Mouse (Mus musculus): ENCODE measurements at regions not wholly inside any gene's neighbourhood (a gene's known extent, or its start where the extent isn't known, plus 50 kb on each side); places are given as distances from the start of the nearest gene placed in this dataset.
A peak's percentile ranks its signal among the peaks of the same experiment; 100 is the strongest.

DNA sequence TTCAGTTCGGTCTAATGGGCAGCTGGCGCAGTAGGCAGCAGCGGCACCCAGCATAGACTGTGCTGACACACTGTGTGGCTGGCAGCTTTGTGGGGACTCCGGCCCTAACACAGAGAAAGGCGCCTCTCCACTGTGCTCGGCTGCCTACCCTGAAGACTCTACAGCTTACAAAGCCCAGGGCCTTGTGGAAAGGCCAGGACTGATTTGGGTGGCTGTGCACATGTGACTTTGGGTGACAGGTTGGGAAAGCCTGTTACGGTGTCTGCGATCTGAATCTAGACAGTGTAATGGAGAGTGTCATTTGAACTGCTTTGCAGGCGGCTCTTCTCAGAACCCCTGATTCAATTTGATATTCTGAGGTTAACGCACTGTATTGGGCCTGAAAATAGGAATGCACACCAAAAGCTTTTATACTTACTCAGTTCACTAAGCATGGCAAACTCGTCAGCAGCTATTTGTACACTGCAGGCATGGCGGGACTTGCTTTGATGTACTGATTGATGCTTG lies 228.7 kb downstream of the Tle4 start:
- Histone ChIP-seq H3K4me3 (no peak overlapping the region), H3K27ac (no peak overlapping the region)
- DNase-seq (ENCODE audit: low spot score in 2 of 2) = no peak
- TF ChIP-seq CTCF (conservative IDR thresholded peaks at IDR 0.05) = no peak

GRCm38 (mm10) chr19:14371360-14371759 lies 226.5 kb downstream of the Tle4 start:
- TF ChIP-seq CTCF (conservative IDR thresholded peaks at IDR 0.05) = no peak
- no peak overlapping the region for H3K4me3 ChIP-seq
- no peak for DNase-seq (ENCODE audit: low spot score in 2 of 2)
- no peak overlapping the region for H3K27ac ChIP-seq

DNA sequence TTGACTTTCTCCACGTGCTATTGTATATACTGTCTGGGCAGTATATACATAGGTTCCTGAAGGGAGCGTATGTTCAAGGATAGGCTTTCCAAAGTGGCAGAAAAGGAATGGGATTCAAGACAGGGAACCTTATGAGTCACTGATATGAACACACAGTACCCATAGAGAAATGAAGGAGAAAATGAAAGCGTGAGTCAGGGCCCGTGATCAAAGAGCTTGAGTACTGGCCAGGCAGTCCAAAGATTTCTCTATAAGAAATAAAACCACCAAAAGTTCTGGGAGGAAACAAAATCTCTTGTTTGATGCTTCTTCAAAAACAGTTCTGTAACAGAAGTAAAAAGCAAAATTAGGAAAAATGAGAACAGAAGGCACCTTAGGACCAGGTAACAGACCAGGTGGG lies 223.9 kb downstream of the Tle4 start:
- no peak for DNase-seq (ENCODE audit: low spot score in 2 of 2)
- H3K27ac ChIP-seq = no peak overlapping the region
- no peak for TF ChIP-seq CTCF (conservative IDR thresholded peaks at IDR 0.05)
- H3K4me3 ChIP-seq = no peak overlapping the region

DNA sequence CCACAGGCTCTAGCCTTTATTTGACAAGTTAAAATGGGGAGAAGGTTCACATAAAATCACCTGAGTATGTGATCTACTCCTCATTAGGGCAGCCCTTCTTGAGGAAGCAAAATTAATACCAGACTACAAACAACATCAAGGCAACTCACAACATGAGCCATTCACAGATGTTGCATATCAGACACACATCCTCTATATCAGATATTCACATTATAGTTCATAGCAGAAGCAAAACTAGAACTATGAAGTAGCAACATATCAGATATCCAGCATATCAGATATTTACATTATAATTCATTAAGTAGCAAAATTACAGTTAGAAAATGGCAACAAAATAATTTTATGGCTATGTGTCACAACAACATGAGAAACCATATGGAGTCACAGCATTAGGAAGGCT lies 217.0 kb downstream of the Tle4 start:
- Histone ChIP-seq H3K27ac (no peak overlapping the region), H3K4me3 (no peak overlapping the region)
- TF ChIP-seq CTCF (conservative IDR thresholded peaks at IDR 0.05) = no peak
- DNase-seq (ENCODE audit: low spot score in 2 of 2) = no peak

GRCm38 (mm10) chr19:14387796-14388195 lies 210.1 kb downstream of the Tle4 start:
- Histone ChIP-seq H3K4me3 (no peak overlapping the region), H3K27ac (no peak overlapping the region)
- no peak for TF ChIP-seq CTCF (conservative IDR thresholded peaks at IDR 0.05)
- no peak for DNase-seq (ENCODE audit: low spot score in 2 of 2)

DNA sequence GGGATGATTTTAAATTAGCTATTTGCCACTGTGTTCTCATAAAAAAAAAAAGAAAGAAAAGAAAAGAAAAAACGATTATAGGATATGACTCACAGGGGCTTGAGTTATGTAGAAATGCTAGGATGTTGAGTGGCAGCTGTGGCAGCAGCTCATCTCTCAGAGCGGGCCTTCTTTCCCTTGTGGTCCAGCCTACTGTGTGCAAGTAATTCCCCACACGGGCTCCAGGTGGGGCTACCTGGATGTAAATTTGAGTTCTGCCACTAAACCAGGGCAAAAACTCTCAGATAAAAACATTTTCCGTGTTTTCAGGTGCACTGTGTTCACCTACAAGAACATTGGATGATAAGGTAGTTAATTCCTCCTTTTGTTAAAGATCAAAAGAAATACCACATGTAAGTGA lies 209.3 kb downstream of the Tle4 start:
- TF ChIP-seq CTCF (conservative IDR thresholded peaks at IDR 0.05) = peak; percentile 62
- Histone ChIP-seq H3K4me3 (no peak overlapping the region), H3K27ac (no peak overlapping the region)
- no peak for DNase-seq (ENCODE audit: low spot score in 2 of 2)

DNA sequence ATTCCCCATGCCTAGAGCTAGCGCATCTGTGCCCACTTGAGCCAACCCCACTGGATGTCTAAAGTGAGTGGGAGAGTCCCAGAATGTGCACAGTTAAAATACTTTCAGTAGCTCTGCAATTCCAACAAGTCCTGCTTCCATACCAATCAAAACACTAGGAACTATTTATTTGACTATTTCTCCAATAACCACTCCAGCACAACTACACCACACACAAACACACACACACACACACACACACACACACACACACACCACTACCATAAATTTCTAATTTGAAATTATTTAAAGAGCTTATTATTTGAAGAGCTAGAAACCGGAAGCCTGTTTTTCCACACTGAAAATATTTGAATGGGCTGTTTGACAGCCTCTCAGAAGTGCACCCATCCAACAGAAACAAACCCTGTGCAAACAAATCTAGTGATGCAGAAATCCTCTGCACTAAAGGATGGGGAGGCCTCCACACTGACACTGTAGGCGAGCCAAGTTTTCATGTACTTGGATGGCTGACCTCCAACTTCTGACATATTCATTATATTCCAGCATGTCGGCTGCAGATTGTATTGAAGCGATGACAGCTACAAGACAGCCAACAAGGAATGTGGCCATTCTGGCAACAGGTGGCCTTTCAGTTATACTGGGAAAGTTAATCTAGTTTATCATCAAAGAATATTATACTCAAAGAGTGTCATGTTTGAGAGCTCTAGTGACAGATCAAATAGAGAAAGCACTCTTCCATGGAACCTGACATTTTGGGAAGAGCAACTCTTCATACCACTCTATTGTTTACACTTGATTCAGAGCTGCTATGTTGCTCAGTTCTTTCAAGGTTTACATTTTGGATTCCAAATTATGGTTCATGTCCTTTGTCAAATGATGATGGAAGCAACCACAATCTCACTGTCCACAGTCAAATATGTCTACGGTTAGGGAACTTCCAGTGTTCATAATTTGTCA lies 207.7 kb downstream of the Tle4 start:
- DNase-seq (ENCODE audit: low spot score in 2 of 2) = no peak
- Histone ChIP-seq H3K4me3 (no peak overlapping the region), H3K27ac (no peak overlapping the region)
- no peak for TF ChIP-seq CTCF (conservative IDR thresholded peaks at IDR 0.05)

DNA sequence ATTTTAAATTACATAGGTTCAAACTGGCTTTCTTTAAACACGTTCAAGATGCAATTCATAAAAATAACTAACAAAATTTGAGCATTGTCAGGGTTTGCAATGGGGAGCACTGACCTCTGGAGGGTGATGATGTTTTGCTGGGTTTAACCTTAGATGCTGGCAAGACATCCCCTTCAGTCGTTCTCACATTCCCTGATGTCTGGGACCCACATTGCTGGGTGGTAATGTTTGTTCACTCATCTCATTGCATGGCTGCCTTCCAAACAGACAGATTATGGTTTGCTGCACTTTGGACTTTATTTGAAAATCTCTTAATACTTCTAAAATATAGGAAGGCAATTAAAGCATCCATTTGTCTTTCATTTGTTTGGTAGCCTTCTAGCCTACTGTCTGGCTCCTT lies 206.9 kb downstream of the Tle4 start:
- Histone ChIP-seq H3K4me3 (no peak overlapping the region), H3K27ac (no peak overlapping the region)
- no peak for TF ChIP-seq CTCF (conservative IDR thresholded peaks at IDR 0.05)
- DNase-seq (ENCODE audit: low spot score in 2 of 2) = no peak
